Mouse (Mus musculus) MEL (cell line): ENCODE measurements around the gene Cox7c. TPM values are rescaled to one million over a fixed set of nuclear protein-coding genes. Genes with fewer than 3 reads are reported as not detected.
"Not testable (repeated sequence)": the region's sequence is repeated elsewhere in the genome, so short reads cannot be mapped to it uniquely, and the experiment has no call there.

Source experiments
- DNase-seq: peaks from one replicate; pipeline ENCODE4 v3.0.0; 2011; ENCODE audit warnings: low read depth, low spot score
- H3K27ac ChIP-seq: 2 replicates; pipeline ENCODE4 v1.5.1; 2012; ENCODE audit warnings: low read depth, mild to moderate bottlenecking, control low read depth, low read length, moderate library complexity; ENCODE audit not compliant: control insufficient read depth
- H3K27me3 ChIP-seq, 2 experiments: fragments of 150-350 bp in 1 of 2; sonication (generic) in 1 of 2; 2 replicates each; pipeline ENCODE4 v1.6.1; 2012; ENCODE audit warnings: low read length in 2 of 2, mild to moderate bottlenecking in 2 of 2, improper control_type of control experiment in 1 of 2, moderate library complexity in 1 of 2; ENCODE audit not compliant: insufficient read depth in 2 of 2, control insufficient read depth in 1 of 2
- H3K36me3 ChIP-seq, 2 experiments: 2 replicates each; pipeline ENCODE4 v1.6.1; 2012 to 2014; ENCODE audit warnings: low read length in 2 of 2, improper control_type of control experiment in 1 of 2, inconsistent platforms in 1 of 2, mild to moderate bottlenecking in 1 of 2; ENCODE audit not compliant: insufficient read depth in 2 of 2, control insufficient read depth in 1 of 2
- H3K4me1 ChIP-seq, 2 experiments: fragments of 150-350 bp in 1 of 2; sonication (generic) in 1 of 2; 2 replicates each; pipeline ENCODE4 v1.6.1; 2012; ENCODE audit warnings: low read length in 2 of 2, improper control_type of control experiment in 1 of 2, mild to moderate bottlenecking in 1 of 2; ENCODE audit not compliant: insufficient read depth in 2 of 2, control insufficient read depth in 1 of 2
- H3K4me3 ChIP-seq, 2 experiments: fragments of 150-350 bp in 1 of 2; sonication (generic) in 1 of 2; 2 replicates each; pipeline ENCODE4 v1.5.1; 2012; ENCODE audit warnings: low read depth in 2 of 2, low read length in 2 of 2, mild to moderate bottlenecking in 2 of 2, moderate library complexity in 2 of 2, control low read depth in 1 of 2, improper control_type of control experiment in 1 of 2; ENCODE audit not compliant: control insufficient read depth in 1 of 2, insufficient read depth in 1 of 2
- H3K79me2 ChIP-seq: 2 replicates; pipeline ENCODE4 v1.6.1; 2012; ENCODE audit warnings: mild to moderate bottlenecking, low read length, moderate library complexity; ENCODE audit not compliant: control insufficient read depth, poor library complexity, insufficient read depth
- H3K9ac ChIP-seq: 2 replicates; pipeline ENCODE4 v1.6.1; 2012; ENCODE audit warnings: low read depth, mild to moderate bottlenecking, control low read depth, low read length, moderate library complexity; ENCODE audit not compliant: control insufficient read depth, poor library complexity, severe bottlenecking
- H3K9me3 ChIP-seq: fragments of 150-350 bp; sonication (generic); replicated peaks from 2 replicates; pipeline ENCODE4 v1.6.1; 2012; ENCODE audit warnings: mild to moderate bottlenecking, low read length, improper control_type of control experiment, moderate library complexity; ENCODE audit not compliant: insufficient read depth
- BHLHE40 ChIP-seq: IDR thresholded peaks from 2 replicates; pipeline ENCODE4 v1.6.1; 2012; ENCODE audit warnings: low read depth, mild to moderate bottlenecking, inconsistent platforms, low read length, improper control_type of control experiment, borderline replicate concordance
- CHD1 ChIP-seq: IDR thresholded peaks from 2 replicates; pipeline ENCODE4 v1.6.1; 2012; ENCODE audit warnings: low read depth, mild to moderate bottlenecking, inconsistent platforms, low read length, improper control_type of control experiment
- E2F4 ChIP-seq: IDR thresholded peaks from 2 replicates; pipeline ENCODE4 v1.6.1; 2011; ENCODE audit warnings: low read depth, low read length, improper control_type of control experiment, borderline replicate concordance
- EP300 ChIP-seq, 2 experiments: IDR thresholded peaks; 2 replicates each; pipeline ENCODE4 v1.6.1; 2011; ENCODE audit warnings: improper control_type of control experiment in 2 of 2, low read length in 2 of 2, low read depth in 1 of 2, mild to moderate bottlenecking in 1 of 2
- GABPA ChIP-seq: IDR thresholded peaks from 2 replicates; pipeline ENCODE4 v1.6.1; 2012; ENCODE audit warnings: low read depth, mild to moderate bottlenecking, inconsistent platforms, low read length, improper control_type of control experiment, moderate library complexity
- JUND ChIP-seq: IDR thresholded peaks from 2 replicates; pipeline ENCODE4 v1.6.1; 2011; ENCODE audit warnings: low read depth, mild to moderate bottlenecking, improper control_type of control experiment, low read length
- MAFK ChIP-seq: IDR thresholded peaks from 2 replicates; pipeline ENCODE4 v1.6.1; 2011; ENCODE audit warnings: low read depth, mild to moderate bottlenecking, low read length, improper control_type of control experiment, borderline replicate concordance
- MAZ ChIP-seq: IDR thresholded peaks from 2 replicates; pipeline ENCODE4 v1.6.1; 2012; ENCODE audit warnings: low read depth, mild to moderate bottlenecking, inconsistent platforms, low read length, improper control_type of control experiment
- MYC ChIP-seq: IDR thresholded peaks from 2 replicates; pipeline ENCODE4 v1.6.1; 2011; ENCODE audit warnings: low read depth, mild to moderate bottlenecking, low read length, improper control_type of control experiment, moderate library complexity
- NELFE ChIP-seq: IDR thresholded peaks from 2 replicates; pipeline ENCODE4 v1.6.1; 2011; ENCODE audit warnings: low read depth, low read length, improper control_type of control experiment
- NRF1 ChIP-seq: IDR thresholded peaks from 2 replicates; pipeline ENCODE4 v1.6.1; 2014; ENCODE audit warnings: low read depth, mild to moderate bottlenecking, inconsistent platforms, low read length, improper control_type of control experiment, moderate library complexity; ENCODE audit not compliant: poor library complexity, insufficient read depth, severe bottlenecking
- POLR2A ChIP-seq, 2 experiments: IDR thresholded peaks; 2 replicates each; pipeline ENCODE4 v1.6.1; 2011 to 2012; ENCODE audit warnings: low read length in 2 of 2, mild to moderate bottlenecking in 2 of 2, control low read depth in 1 of 2, improper control_type of control experiment in 1 of 2, low read depth in 1 of 2, moderate library complexity in 1 of 2; ENCODE audit not compliant: control insufficient read depth in 1 of 2, insufficient read depth in 1 of 2, poor library complexity in 1 of 2
- POLR2AphosphoS2 ChIP-seq: IDR thresholded peaks from 2 replicates; pipeline ENCODE4 v1.6.1; 2011; ENCODE audit warnings: low read length, improper control_type of control experiment
- POLR2AphosphoS5 ChIP-seq: IDR thresholded peaks from 2 replicates; pipeline ENCODE4 v1.6.1; 2012; ENCODE audit warnings: low read depth, borderline replicate concordance, mild to moderate bottlenecking, inconsistent platforms, low read length, moderate library complexity, mixed read lengths
- RAD21 ChIP-seq: IDR thresholded peaks from 2 replicates; pipeline ENCODE4 v1.6.1; 2011; ENCODE audit warnings: mild to moderate bottlenecking, low read depth, low read length, improper control_type of control experiment
- RCOR1 ChIP-seq: IDR thresholded peaks from 2 replicates; pipeline ENCODE4 v1.6.1; 2012; ENCODE audit warnings: low read depth, mild to moderate bottlenecking, inconsistent platforms, low read length, improper control_type of control experiment
- TAL1 ChIP-seq: IDR thresholded peaks from 2 replicates; pipeline ENCODE4 v1.6.1; 2012; ENCODE audit warnings: mild to moderate bottlenecking, inconsistent platforms, low read length, moderate library complexity, mixed read lengths
- TBP ChIP-seq: IDR thresholded peaks from 2 replicates; pipeline ENCODE4 v1.8.0; 2011; ENCODE audit warnings: low read depth, low read length, improper control_type of control experiment
- TCF12 ChIP-seq: IDR thresholded peaks from 2 replicates; pipeline ENCODE4 v1.6.1; 2014; ENCODE audit warnings: low read depth, mild to moderate bottlenecking, inconsistent platforms, low read length, improper control_type of control experiment, moderate library complexity
- USF1 ChIP-seq: IDR thresholded peaks from 2 replicates; pipeline ENCODE4 v1.6.1; 2014; ENCODE audit warnings: low read depth, mild to moderate bottlenecking, inconsistent platforms, low read length, improper control_type of control experiment, moderate library complexity
- USF2 ChIP-seq, 2 experiments: IDR thresholded peaks; 2 replicates each; pipeline ENCODE4 v1.6.1; 2011 to 2012; ENCODE audit warnings: improper control_type of control experiment in 2 of 2, low read length in 2 of 2, borderline replicate concordance in 1 of 2, inconsistent platforms in 1 of 2, low read depth in 1 of 2, mild to moderate bottlenecking in 1 of 2; ENCODE audit not compliant: insufficient read depth in 1 of 2
- ZC3H11A ChIP-seq: IDR thresholded peaks from 2 replicates; pipeline ENCODE4 v1.6.1; 2012; ENCODE audit warnings: low read depth, mild to moderate bottlenecking, inconsistent platforms, low read length, improper control_type of control experiment
- polyA plus RNA-seq, 2 experiments: library from polyadenylated mRNA; stranded (reverse) in 1 of 2; unstranded in 1 of 2; fragments of >175 nt in 1 of 2; fragments of >200 nt in 1 of 2; gene quantifications; 2 replicates each; pipeline versions ENCODE4 v1.2.1 to v1.2.4; 2012; ENCODE audit warnings: low replicate concordance in 2 of 2, low read depth in 1 of 2; ENCODE audit not compliant: insufficient read length in 2 of 2, insufficient read depth in 1 of 2, missing spikeins in 1 of 2
- total RNA-seq: library from RNA; depleted of rRNA; stranded (reverse); fragments of 300-350 nt; gene quantifications from 2 replicates; pipeline ENCODE4 v1.2.3, GENCODE M21; 2012

Cox7c gene
- total and polyA plus RNA-seq, 3 experiments = 386 to 705 TPM; not detected in 1

DNA sequence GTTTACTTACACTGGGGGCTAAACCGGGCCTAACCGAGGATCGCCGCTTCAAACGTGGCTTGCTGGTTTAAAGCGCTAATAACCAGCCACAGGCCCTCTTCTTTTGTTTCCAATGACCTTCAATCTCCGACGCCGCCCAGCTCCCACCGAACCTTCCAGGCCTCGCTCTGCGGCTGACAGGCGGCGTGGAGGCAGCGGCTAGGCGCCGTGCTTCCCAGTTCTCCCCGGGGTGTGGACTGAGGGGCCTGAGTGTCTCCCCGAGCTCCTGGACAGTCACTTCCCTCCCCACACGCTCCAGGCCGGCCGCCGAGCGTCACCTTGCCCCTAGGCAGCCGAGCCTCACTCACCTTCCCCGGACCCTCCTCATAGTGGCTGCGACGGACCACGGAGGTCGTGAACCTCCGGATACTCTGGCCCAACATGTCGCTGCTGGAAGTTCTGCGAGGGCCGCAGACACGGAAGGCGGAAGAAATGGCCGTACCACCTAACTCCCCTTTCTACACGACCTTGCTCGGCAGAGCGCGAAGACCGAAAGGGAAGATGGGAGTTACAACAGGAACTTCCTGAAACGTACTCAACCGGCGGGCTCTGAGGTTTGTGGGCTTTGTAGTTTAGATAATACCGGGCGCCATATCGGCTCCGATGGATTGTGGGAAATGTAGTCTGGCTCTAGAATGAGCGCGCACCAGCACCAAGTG lies at the start of gene Cox7c (continued):
- no peak for TF ChIP-seq BHLHE40
- no peak for TF ChIP-seq USF1
- TF ChIP-seq POLR2AphosphoS5 = no peak

DNA sequence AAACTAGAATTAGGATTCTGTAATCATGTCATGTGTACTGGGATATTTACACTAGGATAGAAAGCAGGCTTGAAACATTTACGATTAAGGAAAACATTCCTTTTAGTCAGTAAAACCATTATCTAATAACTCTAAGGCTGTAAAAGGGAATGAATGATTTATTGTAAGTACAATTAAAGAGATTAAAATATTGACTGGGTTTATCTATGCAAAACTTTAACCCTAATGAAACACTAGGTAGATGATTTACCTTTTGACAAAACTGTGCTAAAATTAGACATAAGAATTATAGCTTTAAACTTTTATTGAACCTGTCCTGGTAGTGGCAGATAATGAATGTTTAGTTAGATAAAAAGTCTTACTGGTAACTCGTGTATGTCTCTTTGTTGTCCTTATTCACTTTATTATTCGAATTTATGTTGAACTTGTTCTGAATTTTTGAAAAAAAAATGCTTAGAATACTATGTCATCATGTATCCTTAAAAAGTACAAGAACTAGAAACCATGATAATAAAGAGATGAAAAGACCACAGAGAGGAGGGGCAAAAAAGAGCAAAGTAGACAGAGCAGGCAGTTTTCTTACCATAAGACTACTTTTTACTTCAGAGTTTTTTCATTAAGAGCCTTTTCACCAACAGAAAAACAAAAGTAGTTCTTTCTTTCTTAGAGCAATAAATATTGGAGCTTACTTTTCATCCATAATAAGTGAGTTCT lies 21.5 kb upstream of the Cox7c start:
- H3K27ac ChIP-seq = no peak overlapping the region
- H3K27me3 ChIP-seq = no peaks in the 10 kb centered on the region
- TF ChIP-seq RCOR1 (no peak), CHD1 (no peak), MAFK (no peak), NRF1 (no peak), EP300 (IDR thresholded peaks at IDR 0.05; ENCODE audit: low read depth in 1 of 2, low read length in 2 of 2) (no peak), GABPA (no peak), NELFE (no peak), POLR2A (IDR thresholded peaks at IDR 0.05; ENCODE audit: control insufficient read depth in 1 of 2, insufficient read depth in 1 of 2, low read depth in 1 of 2, low read length in 2 of 2, poor library complexity in 1 of 2) (no peak), TAL1 (no peak), E2F4 (no peak), TCF12 (no peak), USF2 (IDR thresholded peaks at IDR 0.05; ENCODE audit: borderline replicate concordance in 1 of 2, insufficient read depth in 1 of 2, low read depth in 1 of 2, low read length in 2 of 2) (no peak)
- H3K9ac ChIP-seq = no peak overlapping the region
- no peaks in the 10 kb centered on the region for H3K79me2 ChIP-seq
- DNase-seq = no peak
- no peak overlapping the region for H3K4me3 ChIP-seq
- H3K36me3 ChIP-seq = no peaks in the 10 kb centered on the region
- H3K4me1 ChIP-seq = no peaks in the 10 kb centered on the region
- H3K9me3 ChIP-seq = no peaks in the 10 kb centered on the region

DNA sequence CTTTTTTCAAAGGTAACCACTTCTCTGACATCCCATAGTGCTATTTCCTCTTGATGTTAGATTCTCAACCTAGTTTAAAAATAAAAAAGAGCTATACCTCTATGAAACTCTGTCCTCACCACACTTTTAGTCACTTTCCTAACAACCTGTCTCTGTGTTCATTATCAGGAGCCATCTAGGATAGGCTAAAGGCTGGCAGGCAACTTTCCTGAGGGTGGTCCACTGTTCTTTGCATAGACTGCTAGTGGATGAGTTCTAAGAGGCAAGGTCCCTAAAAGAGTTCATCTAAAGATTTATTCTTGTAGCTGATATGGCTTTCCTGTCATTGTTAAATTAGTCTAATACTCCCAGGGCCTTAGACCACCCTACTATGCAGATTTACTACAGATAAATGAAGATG lies 20.8 kb upstream of the Cox7c start:
- H3K9ac ChIP-seq = no peak overlapping the region
- H3K27ac ChIP-seq = no peak overlapping the region
- H3K79me2 ChIP-seq = no peaks in the 10 kb centered on the region
- no peak overlapping the region for H3K4me3 ChIP-seq
- H3K36me3 ChIP-seq = no peaks in the 10 kb centered on the region
- no peaks in the 10 kb centered on the region for H3K9me3 ChIP-seq
- H3K4me1 ChIP-seq = no peaks in the 10 kb centered on the region
- DNase-seq = no peak
- TF ChIP-seq USF1 (no peak), ZC3H11A (no peak), MAZ (no peak), CHD1 (no peak), JUND (no peak), POLR2AphosphoS2 (no peak), RAD21 (no peak), MYC (no peak), TBP (no peak), NRF1 (no peak)
- TF ChIP-seq, all 39 proteins: peak for 0
- no peaks in the 10 kb centered on the region for H3K27me3 ChIP-seq

DNA sequence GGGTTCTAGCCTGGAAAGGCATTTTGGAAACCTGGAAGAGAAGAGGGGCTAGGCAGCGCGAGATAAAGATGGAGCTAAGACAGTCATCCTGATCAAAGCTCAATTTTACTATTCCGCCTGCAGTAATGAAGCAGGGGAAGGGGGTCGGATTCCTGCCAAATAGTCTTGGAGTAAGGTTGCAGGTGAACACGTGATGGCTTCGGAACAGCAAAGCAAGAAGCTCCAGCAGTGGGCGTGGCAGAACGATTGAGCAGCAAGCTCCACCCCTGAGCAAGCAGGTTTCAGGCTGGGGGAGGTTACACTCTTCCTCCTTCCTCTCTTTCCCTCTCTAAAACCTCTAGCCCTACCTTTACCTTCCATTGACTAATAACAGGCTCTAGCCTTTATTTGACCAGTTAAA lies 7.4 kb upstream of the Cox7c start:
- H3K4me1 ChIP-seq, H3K36me3 ChIP-seq, H3K9me3 ChIP-seq, H3K27ac ChIP-seq, H3K27me3 ChIP-seq, H3K79me2 ChIP-seq, DNase-seq, H3K4me3 ChIP-seq, H3K9ac ChIP-seq: not testable (repeated sequence)
